Mouse (Mus musculus) adrenal gland, adult 8-10 months (tissue): Measurements from ENCODE around the gene Cdkal1. TPM values are rescaled to one million over a fixed set of nuclear protein-coding genes. Genes with fewer than 3 reads are reported as not detected.
A peak's percentile ranks its signal among the peaks of the same experiment; 100 is the strongest.

Experiments used
- DNase-seq: peaks from one replicate; pipeline ENCODE4 v3.0.0; 2022
- total RNA-seq, 4 experiments: library from RNA; stranded (reverse); gene quantifications; 2 replicates each; pipeline ENCODE4 v1.2.4; 2022

Gene Cdkal1
- total RNA-seq, 4 experiments from 2014 or later, result 21.4 to 36.6 (median 31.2) TPM

GRCm38 (mm10) chr13:29348331-29348730 is 507.1 kb downstream of the Cdkal1 start:
- no peak for DNase-seq

DNA sequence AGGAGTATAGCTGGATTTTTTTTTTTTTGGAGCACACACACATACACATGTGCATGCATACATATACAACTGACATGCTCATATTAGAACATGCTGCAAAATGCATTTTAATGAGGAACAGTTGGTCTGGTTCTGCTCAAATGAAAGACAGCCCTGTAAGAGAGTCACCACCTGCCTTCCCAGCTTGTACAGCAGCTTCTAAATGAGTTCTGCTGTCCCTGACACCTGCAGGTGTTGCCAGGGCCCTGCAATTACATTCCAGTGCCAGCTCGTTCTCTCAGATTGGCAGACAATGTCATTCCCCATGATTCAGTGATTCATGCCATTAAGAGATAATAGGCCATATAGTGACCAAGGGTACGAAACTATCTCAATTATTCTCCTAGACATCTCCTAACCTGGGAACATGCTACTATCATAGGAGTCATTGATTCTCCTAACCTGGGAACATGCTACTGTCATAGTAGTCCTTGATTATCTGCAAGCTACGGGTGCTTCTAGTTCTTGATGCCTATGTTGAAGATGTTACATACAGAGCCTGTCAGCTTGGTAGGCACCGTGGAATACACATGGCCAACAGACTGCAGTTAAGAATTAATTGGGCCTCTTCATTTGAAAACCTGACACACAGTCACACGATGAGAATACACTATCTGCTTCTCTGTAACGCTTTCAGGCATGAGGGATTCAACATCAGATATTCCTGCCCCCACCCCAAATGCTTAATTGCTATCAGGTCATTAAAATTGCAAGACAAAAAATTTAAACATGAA is 522.6 kb downstream of the Cdkal1 start:
- no peak for DNase-seq

DNA sequence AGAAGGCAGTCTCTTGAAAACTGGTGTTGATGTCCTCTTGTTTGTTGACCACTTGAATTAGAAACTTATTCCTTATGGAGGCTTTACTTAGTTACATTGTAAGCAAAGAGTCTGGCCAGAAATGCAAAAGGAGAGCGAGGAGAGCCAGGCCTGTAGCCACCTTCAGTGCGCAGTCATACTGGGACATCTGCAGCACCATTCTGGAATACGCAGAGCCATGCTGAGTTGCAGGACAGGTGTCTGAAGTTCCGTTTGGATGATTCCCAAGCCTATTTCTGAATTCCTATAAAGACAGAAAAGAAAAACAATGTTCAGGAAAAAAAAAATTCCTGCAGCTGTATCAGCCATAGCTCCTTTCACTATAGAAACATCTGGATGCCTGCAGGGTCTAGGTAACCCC is 529.5 kb downstream of the Cdkal1 start:
- DNase-seq, result no peak

DNA sequence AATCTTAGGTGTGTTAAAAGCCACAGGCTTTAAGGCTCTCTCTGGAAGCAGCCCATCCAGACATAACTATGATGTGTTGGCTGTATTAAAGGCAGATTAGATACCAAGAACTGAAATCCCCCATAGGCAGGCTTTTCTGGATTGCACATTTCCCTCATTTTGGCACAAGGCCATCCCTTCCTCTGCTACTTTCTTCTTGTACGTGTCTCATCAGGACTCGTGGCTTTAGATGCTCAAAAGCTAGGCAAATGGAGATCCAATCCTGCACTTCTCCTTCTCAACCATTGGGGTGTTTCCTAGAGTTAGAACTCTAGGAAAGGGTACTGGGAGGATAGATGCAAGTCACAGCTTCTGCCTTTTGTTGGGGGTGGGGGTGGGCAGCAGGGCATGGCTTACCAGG is 535.1 kb downstream of the Cdkal1 start:
- DNase-seq, result no peak

- no peak for DNase-seq
These were observed 537.8 kb downstream of the Cdkal1 start for GRCm38 (mm10) chr13:29317703-29318102.

DNA sequence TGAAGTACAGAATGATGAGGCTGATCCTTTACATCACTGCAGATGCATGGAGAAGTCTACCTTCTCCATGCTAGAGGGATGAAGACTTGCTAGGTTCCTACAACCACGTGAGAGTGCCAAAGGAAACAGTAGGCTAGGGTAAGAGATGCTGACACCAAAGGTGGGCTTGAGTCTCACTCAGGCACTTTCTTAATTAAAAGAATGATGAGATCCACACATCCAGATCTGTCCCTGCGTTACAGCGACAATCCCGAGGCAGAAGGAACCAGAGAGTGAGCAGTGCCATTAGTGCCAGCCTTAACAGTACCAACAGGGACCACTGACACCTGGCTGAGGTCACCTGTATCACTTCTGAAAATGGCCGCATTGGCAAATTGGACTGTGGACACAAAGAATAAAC is 539.2 kb downstream of the Cdkal1 start:
- no peak for DNase-seq

DNA sequence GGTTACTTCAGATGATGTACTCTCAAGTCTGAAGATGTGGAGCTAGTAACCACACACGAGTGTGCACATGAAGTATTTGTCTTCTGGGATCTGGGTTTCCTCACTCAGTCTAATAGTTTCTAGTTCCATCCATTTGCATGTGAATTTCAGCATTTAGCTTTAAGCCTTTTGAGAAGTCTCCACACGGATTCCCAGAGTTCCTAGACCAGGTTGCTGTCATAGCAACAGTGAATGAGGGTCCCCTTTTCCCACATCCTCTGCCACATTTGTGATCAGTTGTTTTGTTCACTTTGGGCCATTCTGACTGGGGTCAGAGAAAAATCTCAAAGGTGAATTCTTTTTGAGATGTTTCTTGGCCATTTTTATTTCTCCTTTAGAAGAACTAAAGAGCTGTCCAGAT is 543.4 kb downstream of the Cdkal1 start:
- no peak for DNase-seq

DNA sequence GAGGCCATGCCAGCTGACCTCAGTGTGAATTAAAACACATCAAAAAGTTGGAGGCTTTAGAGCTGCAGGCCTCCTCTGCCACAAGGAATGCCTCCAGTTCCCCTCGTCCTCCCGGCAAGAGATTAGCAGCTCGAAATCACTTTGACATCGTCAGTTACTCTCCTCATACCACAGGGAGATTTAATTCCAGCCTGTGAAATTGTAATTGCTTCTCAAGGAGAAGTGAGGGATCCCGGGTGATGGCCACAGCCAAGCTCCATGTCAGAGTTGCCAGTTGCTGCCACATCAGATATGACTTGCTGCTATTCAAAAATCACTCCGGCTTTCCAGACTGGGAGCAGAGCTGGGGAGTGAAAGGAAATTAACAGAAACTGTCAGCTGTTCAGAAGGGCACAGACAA is 548.1 kb downstream of the Cdkal1 start:
- no peak for DNase-seq

- peak; percentile 10 for DNase-seq
These were observed 562.8 kb downstream of the Cdkal1 start for GRCm38 (mm10) chr13:29292608-29293240.

DNA sequence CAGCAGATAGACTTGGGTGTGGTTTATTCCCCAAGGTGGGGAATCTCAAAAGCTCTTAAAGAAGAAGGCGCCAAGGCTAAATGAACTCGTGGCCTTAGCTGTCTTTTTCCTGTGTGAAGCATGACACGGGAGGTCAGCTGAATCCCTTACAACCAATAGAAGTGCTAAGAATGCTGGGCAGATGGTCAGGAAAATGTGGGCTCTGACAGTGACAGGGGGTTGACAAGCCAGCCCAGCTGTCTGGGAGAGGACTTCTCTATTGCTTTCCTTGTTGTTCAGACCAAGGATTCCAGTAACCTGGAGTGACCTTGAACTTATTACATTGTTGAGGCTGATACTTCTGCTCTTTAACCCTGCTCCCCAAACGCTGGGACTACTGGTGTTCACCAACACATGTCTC is 564.9 kb downstream of the Cdkal1 start:
- DNase-seq, result no peak

- no peak for DNase-seq
These were observed 570.4 kb downstream of the Cdkal1 start for GRCm38 (mm10) chr13:29285058-29285457.

- DNase-seq, result no peak
These were observed 573.9 kb downstream of the Cdkal1 start for GRCm38 (mm10) chr13:29281556-29281955.

DNA sequence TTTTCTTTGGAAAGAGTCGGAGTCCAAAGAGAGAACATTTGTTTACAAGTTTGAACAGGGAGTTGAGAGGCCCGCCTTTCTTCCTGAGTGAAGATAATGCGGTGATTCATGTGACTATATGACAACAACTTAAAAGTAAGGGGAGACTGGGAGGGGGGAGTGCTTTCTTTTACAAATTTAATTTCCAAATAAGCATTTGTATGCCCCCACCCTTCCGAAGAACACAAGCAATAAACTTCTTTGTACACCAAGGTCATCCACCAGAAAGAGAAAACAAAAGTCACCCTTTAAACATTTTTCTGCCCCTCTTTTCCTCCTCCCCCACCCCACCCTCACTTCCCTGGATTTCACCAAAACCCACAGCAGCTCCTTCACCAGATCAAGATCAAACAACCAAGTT is 577.3 kb downstream of the Cdkal1 start:
- no peak for DNase-seq

DNA sequence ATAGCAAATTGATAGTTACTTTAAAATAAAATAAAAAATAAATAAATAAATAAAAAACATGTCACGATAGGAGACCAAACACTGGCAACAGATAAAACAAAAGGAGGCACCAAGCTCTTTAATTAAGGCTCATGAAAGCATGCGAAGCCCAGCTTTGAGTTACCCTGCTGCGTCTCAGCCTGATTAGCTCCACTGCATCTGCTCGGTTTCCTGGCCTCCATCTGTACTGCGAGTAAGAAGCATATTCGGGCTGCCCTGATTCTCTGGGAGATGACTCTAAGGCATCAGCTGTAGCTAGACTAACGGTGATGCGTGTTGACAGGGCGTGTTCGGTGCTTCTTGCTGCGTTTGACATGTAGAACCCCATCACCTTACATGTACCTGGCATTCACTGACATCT is 581.2 kb downstream of the Cdkal1 start:
- DNase-seq, result no peak

- DNase-seq, result no peak
These were observed 581.7 kb downstream of the Cdkal1 start for GRCm38 (mm10) chr13:29273693-29274221.

DNA sequence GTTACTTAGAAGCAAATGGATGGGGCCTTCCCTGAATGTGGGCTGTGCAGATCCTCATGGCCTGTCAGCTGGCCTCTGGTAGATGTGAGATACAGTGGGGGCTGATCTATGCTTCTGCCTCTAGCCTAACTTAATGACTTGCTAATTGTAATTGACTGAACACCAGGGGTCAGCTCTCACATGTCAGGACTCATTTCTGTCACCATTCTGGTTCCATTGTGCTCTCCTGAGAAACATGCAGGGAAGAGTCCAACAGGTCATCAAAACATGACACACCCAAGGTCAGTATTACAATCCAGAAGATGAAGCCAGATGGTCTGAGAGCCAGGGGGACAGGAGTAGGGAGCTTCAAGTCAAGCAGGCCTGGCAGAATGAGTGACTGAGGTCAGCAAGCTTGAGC is 584.0 kb downstream of the Cdkal1 start:
- DNase-seq, result no peak

- DNase-seq, result no peak
These were observed 591.3 kb downstream of the Cdkal1 start for GRCm38 (mm10) chr13:29264015-29264711.

DNA sequence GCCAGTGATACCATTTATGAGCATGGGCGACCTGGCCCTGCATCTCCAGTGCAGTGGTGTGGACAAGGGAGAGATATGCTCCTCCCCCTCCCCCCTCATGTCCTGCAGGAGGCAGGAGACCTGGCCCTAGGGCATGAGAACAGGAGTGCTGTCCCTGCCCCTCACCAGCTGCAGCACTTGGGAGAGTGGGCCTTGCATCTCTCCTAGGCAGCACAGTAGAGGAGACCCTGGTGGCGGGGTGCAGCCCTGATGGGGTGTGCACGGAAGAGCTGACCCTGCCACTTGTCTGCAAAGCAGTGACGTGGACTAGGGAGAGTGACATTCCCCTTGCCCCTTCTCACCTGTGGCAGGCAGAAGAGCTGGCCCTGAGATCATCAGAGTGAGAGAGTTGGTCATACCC is 593.3 kb downstream of the Cdkal1 start:
- DNase-seq, result no peak

DNA sequence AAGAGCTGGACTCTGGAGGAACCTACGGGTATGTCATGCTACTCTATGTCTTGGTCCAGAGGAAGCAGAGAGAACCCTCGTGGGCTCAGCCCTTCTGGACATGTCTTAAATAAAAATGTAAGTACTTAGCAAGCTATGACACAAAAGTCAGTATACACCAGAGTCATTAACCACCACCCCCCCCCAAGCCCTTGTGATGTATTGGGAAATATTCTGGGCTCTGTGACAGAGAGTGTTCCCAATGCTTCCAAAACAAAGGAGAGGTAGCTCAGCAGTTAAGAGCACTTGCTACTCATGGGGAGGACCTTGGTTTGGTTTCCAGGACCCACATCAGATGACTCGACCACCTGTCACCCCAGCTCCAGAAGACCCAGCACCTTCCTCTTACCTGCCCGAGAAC is 606.9 kb downstream of the Cdkal1 start:
- DNase-seq, result no peak

DNA sequence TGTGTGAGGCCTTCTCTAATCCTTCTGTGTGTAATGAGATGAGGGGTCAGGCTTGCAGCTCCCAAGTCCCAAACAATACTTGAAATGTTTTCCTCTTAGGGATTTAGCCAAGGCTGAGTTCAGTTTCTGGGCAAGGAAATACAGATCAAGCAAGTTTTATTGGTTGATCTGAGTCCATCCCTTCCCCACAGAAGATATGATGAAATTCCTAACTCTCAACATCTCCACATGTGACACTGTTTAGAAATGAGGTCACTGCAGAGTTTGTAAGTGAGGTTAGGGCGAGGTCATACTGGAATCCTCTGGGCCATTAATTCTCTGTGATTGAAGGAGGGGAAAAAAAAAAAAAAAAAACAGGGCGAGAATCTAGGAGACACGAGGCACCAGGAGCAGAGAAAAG is 607.7 kb downstream of the Cdkal1 start:
- no peak for DNase-seq

DNA sequence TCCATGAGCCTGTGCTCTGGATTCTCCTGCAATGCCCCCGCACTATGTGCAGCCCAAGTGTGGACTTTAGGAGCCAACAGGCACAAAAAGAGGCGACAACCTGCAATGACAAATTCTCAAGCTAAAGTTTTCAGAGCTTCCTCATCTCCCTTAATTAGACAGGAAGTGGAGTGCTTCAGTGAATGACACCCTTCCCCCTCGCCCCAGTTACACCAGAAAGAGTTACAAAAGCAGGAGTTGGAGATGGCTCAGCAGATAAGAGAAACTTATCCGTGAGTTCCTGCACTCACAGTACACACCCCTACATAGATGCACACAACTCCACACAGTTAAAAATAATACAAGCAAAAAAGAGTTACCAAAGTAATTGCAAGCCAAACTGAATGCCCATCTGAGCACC is 620.4 kb downstream of the Cdkal1 start:
- DNase-seq, result no peak

GRCm38 (mm10) chr13:29234442-29234841 is 621.0 kb downstream of the Cdkal1 start:
- DNase-seq, result no peak

GRCm38 (mm10) chr13:29233970-29234369 is 621.5 kb downstream of the Cdkal1 start:
- DNase-seq, result no peak
